Mouse (Mus musculus): ENCODE results near the gene Olfr13. TPM values are rescaled to one million over a fixed set of nuclear protein-coding genes. Genes with fewer than 3 reads are reported as not detected.
"Not testable (repeated sequence)": the region's sequence is repeated elsewhere in the genome, so short reads cannot be mapped to it uniquely, and the experiment has no call there.

Gene Olfr13
- polyA plus RNA-seq, 1 experiment = not detected

GRCm38 (mm10) chr6:43202786-43203185 is 30.8 kb downstream of the Olfr13 start:
- Histone ChIP-seq H3K4me1 (ENCODE audit: control insufficient read depth, insufficient read depth, low read length) (peaks cover 1% of the 10 kb centered on the region; the same call in 1 of the 2 replicates), H3K27ac (ENCODE audit: insufficient read depth, low read length) (no peak overlapping the region), H3K4me3 (ENCODE audit: insufficient read depth, low read length) (no peak overlapping the region)
- no peak for TF ChIP-seq POLR2A (IDR thresholded peaks at IDR 0.05; ENCODE audit: extremely low read depth, insufficient read depth, low read length)
- no peak for TF ChIP-seq CTCF (IDR thresholded peaks at IDR 0.05; ENCODE audit: extremely low read depth, insufficient read depth, low read length)

- Histone ChIP-seq H3K4me1 (ENCODE audit: control insufficient read depth, insufficient read depth, low read length) (peaks cover 1% of the 10 kb centered on the region; the same call in 1 of the 2 replicates), H3K27ac (ENCODE audit: insufficient read depth, low read length) (no peak overlapping the region), H3K4me3 (ENCODE audit: insufficient read depth, low read length) (no peak overlapping the region)
- TF ChIP-seq CTCF (IDR thresholded peaks at IDR 0.05; ENCODE audit: extremely low read depth, insufficient read depth, low read length) (no peak), POLR2A (IDR thresholded peaks at IDR 0.05; ENCODE audit: extremely low read depth, insufficient read depth, low read length) (no peak)
Observed at GRCm38 (mm10) chr6:43205355-43205754, 33.4 kb downstream of the Olfr13 start.

GRCm38 (mm10) chr6:43212873-43213272 is 40.9 kb downstream of the Olfr13 start, which contains the start of gene Olfr434:
TSS of gene Olfr434 (plus strand) at chr6:43213021.
- not testable (repeated sequence) for H3K4me3 ChIP-seq (ENCODE audit: insufficient read depth, low read length); H3K27ac ChIP-seq (ENCODE audit: insufficient read depth, low read length); H3K4me1 ChIP-seq (ENCODE audit: control insufficient read depth, insufficient read depth, low read length)

Other genes with a start within 250 kb of the Olfr13 start
- gene Olfr444, start 223.1 kb upstream of the Olfr13 start, polyA plus RNA-seq (2012; rRNA removed) = not detected in 2 replicates
- not detected in 2 replicates for gene Olfr441, start 65.8 kb upstream of the Olfr13 start, polyA plus RNA-seq (2012; rRNA removed)
- not detected in 2 replicates for gene Olfr237-ps1, start 25.6 kb upstream of the Olfr13 start, polyA plus RNA-seq (2012; rRNA removed)
- gene Olfr437, start 8.9 kb upstream of the Olfr13 start, polyA plus RNA-seq (2012; rRNA removed) = not detected in 2 replicates
- not detected in 2 replicates for gene Olfr435, start 25.0 kb downstream of the Olfr13 start, polyA plus RNA-seq (2012; rRNA removed)
- gene Olfr434, start 40.9 kb downstream of the Olfr13 start, polyA plus RNA-seq (2012; rRNA removed) = not detected in 2 replicates
- not detected in 2 replicates for gene Olfr47, start 59.4 kb downstream of the Olfr13 start, polyA plus RNA-seq (2012; rRNA removed)
- gene Arhgef5, start 93.4 kb downstream of the Olfr13 start, polyA plus RNA-seq (2012; rRNA removed) = 2.4 and 2.8 TPM in 2 replicates
- gene Nobox, start 137.4 kb downstream of the Olfr13 start, polyA plus RNA-seq (2012; rRNA removed) = 0.13 TPM in 1 of 2 replicates, not detected in the other

All from cortical plate, adult 2 months (tissue).